Mouse (Mus musculus) liver, adult (tissue): ENCODE data around the gene Mul1.

Source experiments
- GATA4 ChIP-seq: IDR thresholded peaks from 2 replicates; pipeline ENCODE4 v1.6.1; 2014; ENCODE audit warnings: mild to moderate bottlenecking, low read length; ENCODE audit not compliant: insufficient replicate concordance

Gene Mul1

GRCm38 (mm10) chr4:138434347-138435316, at the start of gene Mul1:
Mul1 (plus strand) TSS chr4:138434671.
- no peak; the same call in 1 of the 2 replicates for TF ChIP-seq GATA4

- no peak for TF ChIP-seq GATA4
These were observed 40.8 kb upstream of the Mul1 start for GRCm38 (mm10) chr4:138393703-138394102.

GRCm38 (mm10) chr4:138395087-138395970, 39.1 kb upstream of the Mul1 start:
- no peak for TF ChIP-seq GATA4

GRCm38 (mm10) chr4:138395971-138396645, 38.4 kb upstream of the Mul1 start, which contains the start of gene Fam43b:
Fam43b (minus strand) TSS chr4:138396528.
- no peak for TF ChIP-seq GATA4

GRCm38 (mm10) chr4:138396711-138397110, 37.8 kb upstream of the Mul1 start:
- TF ChIP-seq GATA4, result no peak

- no peak for TF ChIP-seq GATA4
These were observed 29.7 kb upstream of the Mul1 start for GRCm38 (mm10) chr4:138404806-138405205.

- peak; percentile 33; the same call in 1 of the 2 replicates for TF ChIP-seq GATA4
These were observed 26.8 kb upstream of the Mul1 start for GRCm38 (mm10) chr4:138407479-138408194.

GRCm38 (mm10) chr4:138411011-138411410, 23.5 kb upstream of the Mul1 start:
- no peak for TF ChIP-seq GATA4

- TF ChIP-seq GATA4, result no peak
These were observed 22.9 kb upstream of the Mul1 start for GRCm38 (mm10) chr4:138411504-138412121.

- no peak for TF ChIP-seq GATA4
These were observed 19.7 kb upstream of the Mul1 start for GRCm38 (mm10) chr4:138414725-138415124.

- TF ChIP-seq GATA4, result no peak
These were observed 18.5 kb upstream of the Mul1 start for GRCm38 (mm10) chr4:138415991-138416390.

- TF ChIP-seq GATA4, result no peak
These were observed 18.1 kb upstream of the Mul1 start for GRCm38 (mm10) chr4:138416414-138416813.

- TF ChIP-seq GATA4, result no peak
These were observed 16.6 kb upstream of the Mul1 start for GRCm38 (mm10) chr4:138417882-138418281.

GRCm38 (mm10) chr4:138418340-138418957, 16.0 kb upstream of the Mul1 start:
- no peak for TF ChIP-seq GATA4

GRCm38 (mm10) chr4:138425028-138425427, 9.4 kb upstream of the Mul1 start:
- TF ChIP-seq GATA4, result no peak
